In genomic region chr15:88665846-88666245, GRCm38 (mm10) we compare ENCODE assay signal across 18 mouse cellular contexts.
DNase-seq lines count a peak whose midpoint lies in the region; ATAC-seq lines count a peak whose summit lies in the region.
"Had no signal": no experiment of that assay in that cellular context is flagged by ENCODE, and none has a peak within 500 bp of the region (broad histone marks: within the 10 kb centered on the region; RNA-seq: fewer than 3 reads in every experiment).

No protein-coding gene starts in this region.

- H3K4me3 ChIP-seq in midbrain, embryonic 11.5 days (ENCODE audit: low read depth, low read length): no peak overlapping the region
- no peak overlapping the region for H3K4me3 ChIP-seq in midbrain, embryonic 15.5 days

- no peak overlapping the region for H3K27ac ChIP-seq in midbrain, embryonic 11.5 days (ENCODE audit: low read depth, low read length)
- no peak overlapping the region for H3K27ac ChIP-seq in midbrain, embryonic 15.5 days

- no peak overlapping the region for H3K4me2 ChIP-seq in midbrain, embryonic 11.5 days
- no peak overlapping the region for H3K4me2 ChIP-seq in midbrain, embryonic 15.5 days

- H3K4me1 ChIP-seq in midbrain, embryonic 11.5 days (ENCODE audit: control insufficient read depth, insufficient read depth, low read length): peaks cover 4% of the 10 kb centered on the region; the same call in 1 of the 2 replicates
- peaks cover 5% of the 10 kb centered on the region; the same call in 1 of the 2 replicates for H3K4me1 ChIP-seq in midbrain, embryonic 15.5 days

- H3K9ac ChIP-seq in midbrain, embryonic 11.5 days (ENCODE audit: low read length): no peak overlapping the region
- H3K9ac ChIP-seq in midbrain, embryonic 15.5 days: no peak overlapping the region

- H3K9me3 ChIP-seq in midbrain, embryonic 11.5 days (ENCODE audit: control insufficient read depth, low read length): no peaks in the 10 kb centered on the region
- no peaks in the 10 kb centered on the region for H3K9me3 ChIP-seq in midbrain, embryonic 15.5 days
- H3K9me3 ChIP-seq: G1E had no signal

- ATAC-seq in midbrain, embryonic 11.5 days (ENCODE audit: low FRiP score): no peak
- ATAC-seq in midbrain, embryonic 15.5 days (replicated peaks): no peak
- ATAC-seq: activated CD4-positive, CD25-positive, alpha-beta regulatory T cell, adult 4 months; CD4-positive, CD25-positive, alpha-beta regulatory T cell, adult 4 months; Patski had no signal

- peak; percentile 57 for DNase-seq in midbrain, embryonic 11.5 days (ENCODE audit: low spot score, missing footprints)
- DNase-seq in retina, postnatal 1 day: peak; percentile 61
- DNase-seq in retina, embryonic 14.5 days (ENCODE audit: low spot score): no peak
- DNase-seq: adrenal gland, adult 2 months; adrenal gland, adult 8-10 months; adrenal gland, postnatal 10 days; adrenal gland, postnatal 14 days; adrenal gland, postnatal 25 days; adrenal gland, postnatal 36 days; B cell, adult 2 months; cerebellum, adult 11 months; cerebellum, adult 11-12 months; cerebellum, adult 18-20 months had no signal

- no peaks in the 10 kb centered on the region for H3K27me3 ChIP-seq in midbrain, embryonic 11.5 days (ENCODE audit: control insufficient read depth, insufficient read depth, low read length)
- H3K27me3 ChIP-seq in midbrain, embryonic 15.5 days (replicated peaks): peaks cover 11% of the 10 kb centered on the region

- 68% methylated on average over 4 of the region's 4 CpGs for WGBS in midbrain, embryonic 11.5 days
- WGBS in midbrain, embryonic 15.5 days: 59% methylated on average over 4 of the region's 4 CpGs

- H3K36me3 ChIP-seq in midbrain, embryonic 11.5 days (ENCODE audit: control insufficient read depth, insufficient read depth, low read length): no peaks in the 10 kb centered on the region
- H3K36me3 ChIP-seq in midbrain, embryonic 15.5 days (replicated peaks): no peaks in the 10 kb centered on the region
- H3K36me3 ChIP-seq: G1E had no signal
